Mouse (Mus musculus): ENCODE results near the gene Hpse.

The Hpse gene

DNA sequence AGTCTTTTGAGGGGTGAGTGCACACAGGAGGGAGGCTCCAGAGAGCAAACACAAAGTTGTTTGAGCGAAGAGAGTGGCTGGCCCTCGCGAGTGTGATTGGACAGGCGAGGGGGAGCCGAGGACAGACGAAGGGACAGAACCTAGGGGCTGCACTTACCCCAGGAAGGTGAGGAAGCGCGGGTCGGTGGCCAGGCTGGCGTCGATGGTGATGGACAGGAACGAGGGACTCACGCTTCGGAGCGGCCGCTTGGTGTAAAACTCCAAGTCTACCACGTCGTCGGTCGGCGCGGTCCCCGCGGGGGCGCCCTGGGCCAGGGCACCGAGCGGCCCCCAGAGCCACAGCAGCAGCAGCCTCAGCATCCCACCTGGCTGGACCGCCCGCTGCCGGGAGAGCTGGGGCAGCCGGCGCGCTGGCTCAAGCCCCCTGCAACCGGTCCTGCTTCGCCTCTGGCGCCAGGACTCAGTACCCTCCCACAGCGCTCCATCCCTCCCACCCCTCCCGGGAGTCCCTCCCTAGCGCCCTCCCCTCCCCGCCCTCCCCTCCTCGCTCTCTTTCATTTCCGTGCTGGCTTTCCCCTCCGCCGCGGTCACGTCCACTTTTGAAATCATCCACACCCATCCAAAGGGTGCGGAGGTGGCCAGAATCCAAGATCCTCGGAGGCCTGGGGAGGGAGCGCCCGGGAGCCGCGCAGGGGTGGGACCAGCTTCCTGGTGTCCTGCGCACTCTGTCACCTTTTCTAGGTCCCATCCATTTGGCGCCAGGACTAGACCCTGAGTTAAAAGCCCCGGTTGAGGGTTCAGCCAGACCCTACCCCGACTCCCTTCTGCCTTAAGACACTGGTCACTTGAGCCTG, at the start of gene Hpse:
TSS of gene Hpse (minus strand) at position 482 of the 854 bp plus-strand sequence.
- DNase-seq (ENCODE audit: low read depth): peak; percentile 41

GRCm38 (mm10) chr5:100766026-100766425, 46.5 kb upstream of the Hpse start:
- DNase-seq (ENCODE audit: low read depth): no peak

GRCm38 (mm10) chr5:100761736-100762135, 42.2 kb upstream of the Hpse start:
- DNase-seq (ENCODE audit: low read depth): no peak

DNA sequence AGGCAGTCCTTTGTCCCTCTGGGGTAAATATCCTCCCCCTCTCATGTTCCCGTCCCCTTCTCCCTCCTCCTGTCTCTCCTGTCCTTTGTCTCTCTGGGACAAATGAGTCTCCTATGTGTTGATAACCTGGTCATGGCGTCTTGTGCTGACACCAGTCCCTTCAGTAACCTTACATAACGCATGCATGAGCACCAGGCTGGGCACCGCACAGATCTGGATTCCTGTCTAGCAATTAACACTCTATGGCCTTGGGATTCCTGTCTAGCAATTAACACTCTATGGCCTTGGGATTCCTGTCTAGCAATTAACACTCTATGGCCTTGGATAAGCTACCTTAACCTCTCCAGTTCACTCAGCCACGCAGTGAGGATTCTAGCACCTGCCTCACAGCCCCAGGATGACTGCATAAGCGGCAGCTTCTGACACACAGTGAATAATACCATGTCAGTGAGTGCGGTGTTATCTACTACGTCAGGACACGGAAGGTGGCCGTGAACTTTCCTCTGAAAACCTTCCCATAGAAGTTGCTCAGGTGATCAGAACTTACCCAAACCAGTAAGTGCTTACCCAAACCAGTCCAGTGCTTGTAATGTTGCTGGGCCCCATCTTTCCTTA, 40.6 kb upstream of the Hpse start:
- no peak for DNase-seq (ENCODE audit: low read depth)

- DNase-seq (ENCODE audit: low read depth): no peak
These were observed 38.6 kb upstream of the Hpse start for GRCm38 (mm10) chr5:100758121-100758520.

DNA sequence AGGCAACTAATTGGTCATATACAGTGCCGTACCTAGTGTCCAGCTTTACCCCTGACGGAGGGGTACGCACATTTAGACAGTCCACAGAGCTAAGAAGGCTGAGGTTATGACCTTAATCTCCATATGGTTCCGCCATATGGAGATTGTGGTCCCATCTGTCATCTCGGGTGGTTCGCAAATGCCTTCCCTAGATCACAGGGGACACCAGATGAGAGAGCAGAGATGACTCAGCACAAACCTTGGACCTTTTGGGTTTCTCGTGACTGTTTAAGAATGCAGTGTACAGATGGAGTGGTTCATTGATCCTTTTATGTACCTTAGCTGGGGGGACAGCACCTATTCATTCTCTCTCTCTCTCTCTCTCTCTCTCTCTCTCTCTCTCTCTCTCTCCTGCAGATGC, 33.9 kb upstream of the Hpse start:
- no peak for DNase-seq (ENCODE audit: low read depth)

GRCm38 (mm10) chr5:100751655-100752054, 32.1 kb upstream of the Hpse start:
- DNase-seq (ENCODE audit: low read depth): no peak

DNA sequence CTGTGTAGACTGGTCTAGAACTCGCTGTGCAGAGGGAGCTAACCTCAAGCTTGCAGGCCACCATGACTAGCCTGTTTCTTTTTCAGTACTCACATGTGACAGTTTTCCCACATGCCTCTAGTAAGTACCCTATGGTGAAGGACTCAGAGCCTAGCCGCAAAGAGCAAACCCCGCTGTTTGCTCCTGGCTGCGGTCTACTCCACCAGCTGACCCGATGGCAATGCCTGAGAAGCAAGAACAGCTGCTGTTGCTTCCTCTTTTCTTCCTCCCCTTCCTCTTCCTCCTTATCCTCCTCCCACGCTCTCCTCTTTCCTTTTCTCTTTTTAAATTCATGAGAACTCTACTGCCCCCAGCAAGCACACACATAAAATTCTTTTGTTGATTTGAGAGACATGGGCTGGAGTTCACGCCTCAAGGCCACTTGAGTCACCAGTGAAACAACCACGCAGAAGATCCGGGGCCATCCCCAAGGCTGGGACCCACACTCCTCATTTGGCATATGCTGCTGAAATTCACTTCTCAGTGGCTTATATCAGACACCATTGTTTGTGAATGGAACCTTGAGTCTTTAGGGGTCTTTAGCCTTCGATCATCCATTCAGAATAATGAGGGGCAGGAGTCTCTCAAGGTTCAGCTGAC, 31.2 kb upstream of the Hpse start:
- DNase-seq (ENCODE audit: low read depth): no peak

- DNase-seq (ENCODE audit: low read depth): no peak
These were observed 19.3 kb upstream of the Hpse start for GRCm38 (mm10) chr5:100738802-100739201.

- DNase-seq (ENCODE audit: low read depth): no peak
These were observed 17.4 kb upstream of the Hpse start for GRCm38 (mm10) chr5:100736919-100737318.

DNA sequence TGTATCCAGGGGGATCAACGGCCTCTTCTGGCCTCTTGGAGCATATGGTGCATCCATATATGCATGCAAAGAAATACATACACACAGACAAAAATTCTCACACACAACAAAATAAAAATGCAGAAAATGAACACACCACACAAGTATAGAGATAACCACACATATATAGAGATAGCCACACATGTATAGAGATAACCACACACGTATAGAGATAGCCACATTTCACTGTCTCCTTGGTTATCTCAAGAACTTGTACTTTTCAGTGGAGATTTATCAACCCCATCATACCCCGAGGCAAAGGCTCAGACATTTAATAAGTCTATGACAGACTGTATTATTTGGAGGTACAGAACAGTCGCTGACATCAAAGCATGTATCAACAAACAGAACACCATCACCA, 15.0 kb upstream of the Hpse start:
- DNase-seq (ENCODE audit: low read depth): no peak

DNA sequence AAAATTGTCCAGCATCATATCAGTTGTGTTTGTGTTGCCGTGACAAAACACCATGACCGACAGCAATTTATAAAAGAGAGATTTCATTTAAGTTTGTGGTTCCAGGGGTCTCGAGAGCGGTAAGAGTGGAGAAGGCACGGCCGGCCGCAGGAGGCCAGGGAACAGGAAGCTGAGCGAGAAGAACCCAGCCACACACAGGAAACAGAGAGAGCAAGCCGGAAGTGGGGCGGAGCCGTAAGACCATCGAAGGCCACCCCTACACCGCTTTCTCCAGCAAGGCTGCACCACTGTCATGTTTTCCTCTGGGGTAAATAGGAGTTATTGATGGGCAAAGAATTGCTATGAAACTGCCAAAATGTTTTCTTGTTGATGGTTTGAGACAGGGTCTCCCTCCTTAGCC, 9.2 kb upstream of the Hpse start:
- DNase-seq (ENCODE audit: low read depth): peak; percentile 69

- DNase-seq (ENCODE audit: low read depth): no peak
These were observed 6.5 kb upstream of the Hpse start for GRCm38 (mm10) chr5:100726001-100726400.

GRCm38 (mm10) chr5:100716762-100717161, 2.8 kb downstream of the Hpse start:
- no peak for DNase-seq (ENCODE audit: low read depth)

GRCm38 (mm10) chr5:100711219-100711618, 8.3 kb downstream of the Hpse start:
- no peak for DNase-seq (ENCODE audit: low read depth)

DNA sequence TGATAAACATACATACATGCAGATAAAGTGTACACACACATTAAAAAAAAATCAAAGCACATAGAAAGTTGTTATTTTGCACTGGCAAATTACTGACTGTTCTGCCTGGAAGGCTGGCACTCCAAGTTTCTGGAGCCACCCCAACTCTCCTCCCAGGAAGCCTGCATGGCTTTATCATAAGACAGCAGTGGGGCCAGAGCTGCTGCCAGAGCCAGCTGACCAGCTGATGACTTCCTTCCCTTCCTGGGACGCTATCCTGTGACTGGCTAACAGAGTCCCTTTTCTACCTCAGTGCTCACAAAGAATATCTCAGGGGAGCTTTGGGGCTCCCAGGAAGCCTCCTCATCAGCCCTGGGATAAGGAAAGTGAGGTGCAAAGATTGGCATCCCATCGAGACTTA, 9.5 kb downstream of the Hpse start:
- no peak for DNase-seq (ENCODE audit: low read depth)

DNA sequence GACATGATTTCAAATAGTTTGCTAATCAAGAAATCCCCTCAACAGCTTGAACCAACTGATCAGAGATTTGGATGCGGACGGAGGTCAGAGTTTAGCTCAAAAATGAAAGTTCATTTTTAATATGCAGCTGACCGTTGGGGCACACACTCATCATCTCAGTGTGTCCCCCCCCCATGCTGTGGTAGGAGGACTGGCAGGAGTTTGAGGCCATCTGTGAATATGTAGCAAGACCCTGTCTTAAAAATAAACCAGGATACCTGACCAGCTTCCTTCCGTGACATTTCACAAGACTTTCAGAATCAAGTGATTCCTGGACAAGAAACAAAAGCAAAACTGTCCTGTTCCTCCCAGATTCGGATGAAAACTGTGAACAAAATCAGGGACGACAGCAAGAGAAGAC, 10.5 kb downstream of the Hpse start:
- no peak for DNase-seq (ENCODE audit: low read depth)

GRCm38 (mm10) chr5:100706675-100707074, 12.8 kb downstream of the Hpse start:
- no peak for DNase-seq (ENCODE audit: low read depth)

DNA sequence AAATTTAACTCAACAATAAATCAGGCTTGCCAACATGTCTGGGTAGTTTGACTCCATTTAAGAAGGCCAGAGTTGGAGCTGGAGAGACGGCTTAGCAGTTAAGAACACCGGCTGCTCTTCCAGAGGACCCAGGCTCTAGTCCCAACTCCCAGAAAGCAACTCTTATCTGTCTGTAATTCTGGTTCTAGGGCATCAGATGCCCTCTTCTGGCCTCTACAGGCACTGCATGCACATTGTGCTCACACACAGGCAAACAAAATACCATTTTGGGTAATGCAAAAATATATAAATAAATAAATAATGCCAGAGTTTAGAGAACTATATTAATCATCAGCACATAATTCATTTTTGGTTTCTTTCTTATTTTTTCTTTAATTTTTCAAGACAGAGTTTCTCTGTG, 15.2 kb downstream of the Hpse start:
- DNase-seq (ENCODE audit: low read depth): no peak

DNA sequence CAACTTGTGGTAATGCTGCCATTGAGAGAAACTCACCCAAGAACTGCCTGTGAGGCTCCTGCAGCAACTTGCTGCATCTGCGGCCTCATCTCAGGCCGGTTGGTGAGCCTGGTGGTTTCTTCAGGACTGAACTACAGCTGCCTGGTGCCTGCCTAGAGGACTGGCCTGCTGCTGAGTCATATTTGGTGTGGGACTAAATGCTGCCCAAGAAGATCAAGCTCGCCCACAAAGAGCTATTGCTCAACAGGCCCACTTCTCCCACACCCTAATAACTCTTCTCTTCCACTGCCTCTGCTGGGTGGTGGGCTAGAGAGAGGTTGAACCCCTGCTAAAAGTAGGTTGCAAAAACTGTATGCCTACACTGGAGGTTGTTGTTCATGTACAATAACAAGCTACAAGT, 17.2 kb downstream of the Hpse start:
- DNase-seq (ENCODE audit: low read depth): no peak

DNA sequence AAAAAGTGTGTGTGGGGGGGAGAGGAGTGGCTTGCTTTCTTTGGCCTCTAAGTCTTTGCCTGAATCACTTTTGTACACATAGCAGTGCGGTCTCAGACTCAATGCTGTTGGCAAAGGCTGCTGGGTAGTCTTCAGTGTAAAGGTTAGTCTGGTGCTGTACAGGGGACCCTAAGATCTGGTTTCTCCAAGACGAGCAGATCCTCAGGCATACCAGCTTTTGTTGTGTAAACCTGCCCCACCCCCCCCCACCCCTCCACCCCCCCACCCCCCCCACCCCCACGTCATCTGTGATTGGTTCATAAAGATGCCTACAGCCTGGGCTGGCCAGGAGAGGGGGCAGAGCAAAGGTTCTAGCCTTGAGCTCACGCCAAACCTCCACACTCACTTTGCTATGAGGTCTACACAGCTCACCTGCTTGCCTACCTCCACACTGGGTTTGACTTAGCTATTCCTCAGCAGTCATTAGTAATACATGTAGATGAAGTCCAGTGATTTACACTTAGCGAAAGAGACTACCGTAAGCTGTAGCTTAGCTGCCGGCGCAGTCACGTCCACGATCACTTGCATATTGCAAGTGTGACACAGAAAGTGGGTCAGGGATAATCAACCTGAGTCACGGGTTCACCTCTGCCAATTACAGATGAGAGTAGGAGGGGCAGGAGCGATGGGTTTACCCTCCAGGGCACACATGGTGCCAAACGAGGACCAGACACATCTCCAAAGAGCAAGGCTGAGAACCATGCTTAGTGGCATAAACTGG, 18.5 kb downstream of the Hpse start:
- DNase-seq (ENCODE audit: low read depth): no peak

DNA sequence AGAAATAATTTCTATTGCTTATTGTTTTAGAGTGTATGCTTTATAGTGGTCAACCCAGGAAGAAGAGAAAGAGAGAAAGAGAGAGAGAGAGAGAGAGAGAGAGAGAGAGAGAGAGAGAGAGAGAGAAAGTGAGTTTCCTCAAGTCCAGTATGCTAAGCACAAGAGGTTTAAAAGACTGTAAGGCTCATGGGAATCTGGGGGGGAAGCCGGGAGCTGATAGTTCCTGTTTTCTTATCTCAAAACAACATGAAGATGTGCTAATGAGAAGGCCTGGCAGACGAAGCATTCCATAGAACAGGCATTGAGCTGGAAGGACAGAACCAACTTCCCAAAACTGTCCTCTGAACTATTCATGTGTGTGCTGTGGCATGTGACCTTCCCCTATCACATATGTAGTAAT, 21.6 kb downstream of the Hpse start:
- no peak for DNase-seq (ENCODE audit: low read depth)

Measured in naive thymus-derived CD4-positive, alpha-beta T cell, adult 2 months (primary cell).